Mouse (Mus musculus) embryo, embryonic 10 days (tissue): ENCODE measurements around the gene Plcg1.
A peak's percentile ranks its signal among the peaks of the same experiment; 100 is the strongest.

Experiments
- DNase-seq: peaks from one replicate; pipeline ENCODE4 v3.0.0-alpha.2; 2015; ENCODE audit warnings: low spot score

Gene Plcg1

DNA sequence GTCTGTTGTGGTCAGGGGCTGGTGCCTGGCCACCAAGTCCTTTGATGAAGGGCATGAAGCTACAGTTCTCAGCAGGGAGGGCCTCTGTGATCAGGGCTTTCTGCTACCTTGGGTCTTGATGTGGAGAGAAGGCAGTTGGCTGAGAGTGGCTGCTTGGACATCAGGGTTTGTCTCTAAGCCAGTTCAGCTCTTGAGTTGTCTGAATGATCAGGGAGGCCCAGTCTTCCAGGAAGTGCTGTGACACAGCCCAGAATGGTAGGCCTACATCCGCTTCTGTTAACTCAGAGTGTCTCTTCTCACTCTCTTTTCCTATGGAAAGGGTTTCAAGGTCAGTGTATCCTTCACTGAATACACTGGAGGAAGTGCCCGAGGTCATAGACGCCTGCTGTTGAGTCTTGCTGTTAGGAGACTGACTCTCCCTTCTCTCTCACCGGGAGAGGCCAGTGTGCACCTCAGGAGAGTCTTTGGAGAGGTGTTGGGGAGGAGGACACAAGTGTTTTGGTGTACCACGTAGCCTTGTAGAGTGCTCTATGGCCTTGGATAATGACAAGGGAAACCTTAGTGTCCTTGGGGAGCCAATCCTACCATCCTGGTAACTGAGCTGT is 4.7 kb downstream of the Plcg1 start:
- DNase-seq = no peak

DNA sequence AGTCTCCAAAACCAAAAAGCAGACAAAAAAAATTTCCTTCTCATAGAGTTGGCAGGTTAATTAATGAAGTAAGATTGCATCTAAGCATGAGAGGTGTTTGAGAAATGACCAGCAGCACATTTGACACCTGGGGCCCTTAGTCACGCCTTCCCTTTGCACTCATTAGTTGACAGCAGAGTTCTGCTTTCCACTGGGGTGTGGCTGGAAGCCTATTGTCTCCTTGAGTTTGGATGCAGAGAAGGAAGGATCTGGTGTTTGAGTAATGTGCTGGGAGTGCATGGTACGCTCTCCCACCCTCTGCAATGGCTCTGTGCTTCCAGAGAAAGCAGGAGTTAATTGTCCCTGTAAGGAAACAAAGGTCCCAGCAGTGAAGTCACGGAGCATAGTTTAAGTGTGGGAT is 5.4 kb downstream of the Plcg1 start:
- no peak for DNase-seq

DNA sequence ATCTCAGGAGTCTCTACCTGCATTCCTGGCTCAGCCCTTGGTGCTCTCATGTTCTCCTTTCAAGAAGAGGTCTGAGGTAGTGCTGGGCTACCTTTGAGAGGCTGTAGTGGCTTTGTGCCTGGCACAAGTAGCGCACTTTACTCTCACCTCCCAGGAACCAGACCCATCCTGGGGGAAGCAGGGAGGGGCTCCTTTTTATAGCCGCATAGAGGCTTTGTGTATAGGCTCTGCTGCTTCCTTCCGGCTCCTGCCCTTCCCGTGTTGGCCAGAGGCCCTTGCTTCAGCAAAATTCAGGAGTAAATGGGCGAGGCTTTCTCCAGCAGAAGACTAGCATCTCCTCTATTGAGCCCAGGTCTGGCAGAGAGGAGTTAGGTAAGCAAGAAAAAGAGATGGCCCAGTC is 7.3 kb downstream of the Plcg1 start:
- DNase-seq = no peak

DNA sequence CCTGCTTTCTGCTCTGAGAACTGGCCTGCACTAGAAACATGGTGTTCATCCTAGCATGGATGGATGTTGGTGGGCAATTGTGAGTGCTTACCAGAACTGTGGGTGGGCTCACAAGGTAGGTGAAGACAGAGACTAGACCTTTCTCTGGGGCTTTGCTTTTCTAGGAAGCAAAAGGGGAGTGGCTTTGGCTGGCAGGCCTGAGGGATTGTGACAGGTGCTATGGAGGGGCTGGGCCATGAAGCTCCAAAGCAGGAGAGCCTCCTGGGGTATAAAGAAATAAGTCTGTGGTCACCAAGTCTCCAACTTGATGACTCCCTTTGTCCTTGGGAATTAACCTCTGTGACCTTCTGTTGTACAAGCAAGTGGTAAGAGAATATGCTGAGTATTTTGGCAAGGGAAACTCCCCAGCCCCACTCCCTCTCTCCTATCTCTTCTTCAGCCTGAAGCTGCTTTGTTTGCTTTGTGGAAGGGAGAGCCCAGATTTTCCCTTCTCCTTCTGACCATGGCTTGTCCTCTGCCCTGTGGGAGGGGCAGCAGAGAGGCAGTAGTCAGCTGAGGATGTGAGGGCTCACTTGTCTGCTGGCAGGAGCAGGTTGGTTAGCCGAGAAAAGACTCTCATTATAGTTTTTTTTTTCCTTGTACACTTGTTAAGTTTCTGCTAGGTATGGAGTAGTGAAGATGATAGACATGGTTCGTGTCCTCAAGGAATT is 8.7 kb downstream of the Plcg1 start:
- DNase-seq = no peak

DNA sequence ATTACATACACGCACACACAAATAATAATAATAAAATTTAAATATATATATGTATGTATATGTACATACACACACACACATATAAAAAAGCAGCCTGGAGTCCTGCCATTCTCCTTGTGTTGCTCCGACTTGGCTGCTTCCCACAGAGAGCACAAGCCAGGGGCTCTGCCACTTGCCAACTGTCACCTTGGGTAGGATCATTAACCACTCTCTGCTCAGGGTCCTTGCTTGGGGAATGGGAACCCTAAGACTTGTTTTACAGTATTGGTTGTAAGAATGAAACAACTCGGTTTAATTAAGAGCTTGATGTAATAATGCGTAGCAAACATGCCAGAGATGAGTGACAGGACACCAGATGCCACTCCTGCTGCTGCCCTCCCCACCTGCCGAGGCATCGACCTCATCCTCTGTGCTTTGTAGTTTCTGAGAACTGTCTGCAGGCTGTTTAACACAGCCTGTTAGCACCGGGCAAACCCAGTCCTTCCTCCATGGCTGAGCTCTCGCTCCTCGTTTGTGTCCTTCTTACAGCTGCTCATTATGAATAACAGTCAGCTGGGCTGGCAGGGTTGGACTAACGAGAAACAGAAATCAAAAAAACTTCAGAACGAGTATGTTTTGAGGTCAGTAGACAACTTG is 9.5 kb downstream of the Plcg1 start:
- no peak for DNase-seq

DNA sequence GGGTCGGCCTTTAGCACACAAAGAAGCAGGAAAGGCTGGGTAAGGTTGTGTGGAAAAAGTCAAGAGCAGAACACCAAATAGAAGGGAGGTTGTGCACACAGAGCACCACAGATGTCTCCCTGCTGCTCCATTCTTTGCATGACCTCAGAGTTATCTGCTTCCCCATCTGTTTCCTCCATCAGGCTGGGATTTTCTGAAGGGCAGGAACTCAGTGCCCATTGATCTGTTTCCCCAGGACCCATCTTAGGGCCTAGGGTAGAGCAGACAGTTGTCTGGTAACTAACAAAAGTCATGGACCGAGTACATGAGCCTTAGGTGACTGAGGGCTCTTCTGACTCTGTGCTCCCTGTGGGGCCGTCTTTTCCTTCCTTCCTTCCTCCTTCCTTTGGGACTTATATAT is 10.5 kb downstream of the Plcg1 start:
- no peak for DNase-seq

DNA sequence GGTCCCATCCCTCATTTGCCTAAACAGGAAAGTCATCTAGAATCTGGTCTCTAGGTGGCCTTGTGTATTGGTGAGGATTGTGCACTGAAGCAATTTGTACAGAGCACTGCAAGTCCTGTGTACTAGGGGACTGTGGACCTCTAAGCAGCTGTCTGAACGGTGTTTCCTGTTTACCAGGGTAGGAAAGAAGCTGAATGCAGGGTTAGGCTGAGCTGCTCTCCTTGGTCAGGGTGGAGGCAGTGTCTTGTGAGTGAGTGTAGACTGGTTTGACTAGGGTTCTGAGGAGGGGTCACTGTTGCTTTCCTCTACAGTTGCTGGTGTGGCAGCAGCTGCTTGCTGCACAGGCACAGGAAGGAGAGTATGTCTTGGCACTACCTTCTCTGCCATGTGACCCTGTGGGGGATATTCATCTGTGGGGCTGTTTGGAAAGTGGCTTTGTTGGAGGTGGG is 11.1 kb downstream of the Plcg1 start:
- DNase-seq = no peak

DNA sequence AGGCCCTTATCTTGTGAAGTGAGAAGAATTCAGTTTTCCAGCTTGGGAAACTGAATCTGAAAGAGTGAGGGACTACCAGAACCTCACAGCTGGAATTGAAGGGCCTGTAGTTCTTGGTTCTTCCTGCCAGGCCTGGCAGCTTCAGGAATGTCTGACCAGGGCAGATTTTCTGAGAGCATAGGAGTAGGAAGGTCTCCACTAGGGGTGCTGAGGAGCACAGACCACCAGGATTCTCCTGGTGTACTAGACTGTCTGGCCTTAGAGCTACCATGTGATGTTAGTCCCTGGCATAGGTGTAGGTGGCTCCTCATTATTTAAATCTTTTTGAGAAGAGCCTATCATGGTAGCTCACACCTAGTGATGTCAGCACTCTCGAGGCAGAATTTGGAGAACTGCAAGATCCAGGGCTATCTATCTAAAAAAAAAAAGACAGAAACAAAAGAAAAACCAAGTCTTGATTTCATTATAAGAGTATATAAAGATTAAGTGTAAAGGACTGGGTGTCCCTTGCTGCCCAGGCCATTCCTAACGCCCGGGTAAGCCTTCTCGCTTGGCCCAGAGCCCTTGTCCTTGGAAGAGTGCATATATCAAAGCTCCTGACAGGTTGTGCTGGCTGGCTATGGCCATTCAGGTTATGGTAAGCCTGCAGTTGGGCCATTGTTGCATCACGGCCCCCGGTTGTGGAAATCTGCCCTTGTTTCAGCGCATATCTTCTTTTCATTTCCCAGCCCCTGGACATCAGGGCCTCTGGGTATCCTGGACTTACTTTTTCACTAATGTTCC is 13.1 kb downstream of the Plcg1 start:
- peak; percentile 67 for DNase-seq

DNA sequence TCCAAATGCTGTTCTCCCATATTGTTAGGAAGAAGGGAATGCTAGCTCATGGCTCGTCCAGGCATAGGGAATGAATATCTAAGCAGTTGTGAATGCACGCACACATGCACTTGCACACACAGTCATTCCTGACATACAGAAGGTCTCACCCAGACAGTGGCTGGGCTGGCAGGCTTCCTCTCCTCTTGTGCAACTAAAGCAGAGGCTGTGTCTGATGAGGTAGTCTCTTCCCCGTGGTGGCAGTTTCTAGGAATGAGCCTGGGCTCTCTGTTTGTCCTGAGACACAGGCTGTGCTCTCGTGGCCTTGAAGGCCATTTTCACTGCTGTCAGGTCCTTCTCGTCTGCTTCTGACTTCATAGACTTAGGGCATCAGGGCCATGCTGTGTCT is 13.7 kb downstream of the Plcg1 start:
- DNase-seq = no peak

DNA sequence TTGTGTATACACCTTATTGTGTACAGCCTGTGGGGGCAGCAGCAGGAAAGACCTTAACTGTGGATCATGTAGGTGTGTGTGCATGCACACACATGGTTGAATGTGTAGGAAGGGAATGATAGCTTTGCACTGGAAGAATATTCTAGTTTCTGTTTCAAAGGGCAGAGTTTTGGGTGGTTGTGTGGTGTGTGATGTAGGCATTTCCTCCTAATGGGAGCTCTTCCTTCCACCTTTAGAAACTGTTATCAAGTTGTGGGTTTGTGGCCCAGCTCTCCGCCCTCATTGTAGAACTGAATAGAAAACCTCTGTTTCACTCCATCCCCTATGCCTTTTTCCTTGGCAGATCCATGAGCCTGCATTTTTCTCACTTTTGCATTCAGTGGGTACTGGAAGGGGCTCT is 14.4 kb downstream of the Plcg1 start:
- no peak for DNase-seq

DNA sequence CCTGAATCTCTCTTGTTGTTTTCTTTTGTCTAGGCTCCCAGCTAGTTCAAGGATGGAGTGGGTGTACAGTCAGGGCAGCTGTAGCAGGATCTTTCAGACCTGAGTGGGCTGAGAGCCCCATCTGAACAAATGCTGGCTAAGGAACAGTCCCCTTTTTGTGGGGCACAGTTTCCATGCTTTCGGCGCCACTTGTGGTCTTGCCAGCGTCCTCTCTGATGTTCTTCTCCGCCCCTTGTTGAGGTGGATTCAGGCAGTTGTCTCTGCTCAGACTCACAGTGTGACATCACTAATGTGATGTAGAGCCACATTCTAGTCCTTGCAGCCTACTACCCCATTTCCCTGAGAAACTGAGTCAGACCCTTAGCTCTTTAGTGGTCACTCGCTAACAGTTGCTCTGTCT is 15.5 kb downstream of the Plcg1 start:
- DNase-seq = no peak

DNA sequence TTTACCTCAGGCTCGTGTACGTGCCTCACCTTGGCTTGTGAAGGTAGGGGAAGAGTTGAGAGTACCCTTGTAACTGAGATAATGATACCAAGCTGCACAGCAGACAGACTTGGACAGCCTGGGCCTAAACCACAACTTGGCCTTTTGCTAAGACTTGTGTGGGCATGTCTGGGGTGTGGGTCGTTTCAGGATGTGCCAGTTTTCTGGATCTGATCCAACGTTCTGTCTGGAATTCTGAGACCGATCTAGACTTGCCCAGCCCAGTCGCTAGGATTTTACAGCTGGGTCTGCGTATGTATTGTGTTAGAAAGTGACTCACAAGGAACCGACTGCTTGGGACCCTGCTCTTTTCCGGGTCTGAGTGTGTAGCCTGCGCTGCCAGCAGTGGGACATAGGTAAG is 16.0 kb downstream of the Plcg1 start:
- no peak for DNase-seq

DNA sequence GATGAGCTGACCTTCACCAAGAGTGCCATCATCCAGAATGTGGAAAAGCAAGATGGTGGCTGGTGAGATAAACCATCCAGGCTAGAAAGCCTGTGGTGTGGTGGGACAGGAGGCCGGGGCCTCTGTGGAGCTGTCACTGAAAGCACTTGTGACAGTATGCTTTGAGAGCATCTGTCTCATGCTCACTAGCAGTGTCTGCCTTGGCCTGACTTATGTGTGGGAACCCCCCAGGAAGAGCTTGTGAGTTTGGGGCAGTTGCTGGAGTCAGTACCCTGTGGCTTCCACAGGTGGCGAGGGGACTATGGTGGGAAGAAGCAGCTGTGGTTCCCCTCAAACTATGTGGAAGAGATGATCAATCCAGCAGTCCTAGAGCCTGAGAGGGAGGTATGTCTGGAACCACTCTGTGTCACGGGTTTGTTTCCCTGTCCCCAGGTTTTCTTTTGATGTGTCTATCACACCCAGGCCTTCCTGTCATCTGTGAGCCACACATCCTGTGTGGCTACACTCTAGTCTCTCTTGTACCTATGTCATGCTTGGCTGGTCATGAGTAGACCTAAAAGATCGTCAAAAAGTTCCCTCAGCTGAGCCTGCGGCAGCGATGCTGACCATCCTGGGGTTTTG is 25.6 kb downstream of the Plcg1 start:
- no peak for DNase-seq

DNA sequence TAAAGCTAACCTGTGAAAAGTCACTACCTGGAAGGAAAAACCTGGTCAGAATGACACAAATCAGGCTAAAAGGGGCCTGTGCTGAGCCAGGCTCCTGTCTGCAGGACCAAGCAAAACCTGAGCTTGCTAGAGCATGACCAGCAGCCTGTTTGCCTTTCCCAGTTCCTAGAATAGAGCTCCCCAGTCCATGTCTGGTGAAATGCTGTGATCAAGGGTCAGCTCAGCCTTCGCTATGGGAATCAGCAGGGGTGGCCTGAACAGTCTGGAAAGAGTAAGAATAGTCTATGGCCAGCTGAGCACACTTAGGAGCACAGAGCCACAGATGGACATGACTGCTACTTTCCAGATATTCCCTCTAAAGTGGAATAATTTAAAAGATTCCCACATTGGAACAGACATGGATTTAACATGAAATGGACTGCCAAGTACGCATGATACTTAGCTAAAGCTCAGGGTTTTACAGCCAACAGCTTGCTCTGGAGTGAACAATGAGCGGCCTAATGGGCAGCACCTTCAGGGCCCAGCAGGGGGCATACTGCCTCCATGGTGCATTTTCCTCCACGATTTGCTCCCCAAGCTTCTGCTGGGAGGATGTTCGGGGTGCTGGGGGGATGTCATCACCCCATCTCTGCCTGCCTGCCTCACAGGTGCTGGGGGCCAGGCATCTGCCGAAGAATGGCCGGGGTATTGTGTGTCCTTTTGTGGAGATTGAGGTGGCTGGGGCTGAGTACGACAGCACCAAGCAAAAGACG is 29.5 kb downstream of the Plcg1 start:
- no peak for DNase-seq

DNA sequence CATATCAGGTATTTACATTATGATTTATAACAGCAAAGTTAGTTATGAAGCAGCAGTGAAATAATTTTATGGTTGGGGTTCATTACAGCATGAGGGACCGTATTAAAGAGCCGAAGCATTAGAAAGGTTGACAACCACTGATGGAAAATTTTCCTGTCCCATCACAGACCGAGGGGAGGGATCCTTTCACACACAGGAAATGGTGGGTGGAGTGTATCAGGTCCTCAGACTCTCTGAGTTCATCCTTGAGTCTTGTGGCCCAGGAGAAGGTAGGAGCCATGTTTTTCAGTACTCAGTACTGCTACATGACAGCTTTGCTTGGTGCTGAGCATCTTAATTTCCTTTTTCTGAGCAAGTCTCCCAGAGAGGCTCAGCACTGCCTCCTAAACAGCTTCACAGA is 32.7 kb downstream of the Plcg1 start:
- no peak for DNase-seq

DNA sequence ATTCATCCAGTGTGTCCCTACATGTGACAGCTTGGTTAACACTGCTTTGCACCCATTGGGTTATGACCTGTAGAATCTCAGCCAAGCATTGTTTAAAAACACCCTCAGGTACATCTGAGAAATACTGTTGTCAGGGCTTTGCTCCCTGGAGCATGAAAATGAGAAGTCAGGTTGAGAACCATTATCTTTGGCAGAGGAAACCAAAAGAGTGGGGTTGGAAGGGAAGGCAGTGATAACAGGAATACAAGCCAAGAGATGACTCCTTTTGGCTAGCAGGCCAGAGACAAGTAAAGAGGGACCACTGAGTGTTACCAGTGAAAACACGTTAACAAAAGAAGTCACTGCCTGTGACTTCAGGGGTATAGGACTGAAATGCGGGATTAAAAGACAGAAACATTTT is 33.3 kb downstream of the Plcg1 start:
- no peak for DNase-seq

DNA sequence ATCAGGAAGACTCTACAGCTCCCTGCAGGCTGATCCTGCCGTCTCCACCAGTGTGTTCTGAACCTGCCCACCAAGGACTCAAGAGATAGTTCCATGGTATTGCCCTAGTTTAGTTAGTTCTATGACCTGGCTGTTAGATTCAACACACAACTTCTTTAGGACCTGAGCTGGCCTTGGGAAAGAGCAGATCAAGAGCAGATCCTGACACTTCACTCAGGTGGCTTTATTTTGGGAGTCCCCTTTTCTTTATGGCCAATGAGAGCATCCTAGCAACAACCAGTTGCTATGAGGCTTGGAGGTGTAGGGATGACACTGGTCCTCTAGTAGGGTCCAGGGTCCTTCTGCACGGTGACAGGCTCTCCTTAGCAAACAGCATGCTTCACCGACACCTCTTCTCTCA is 34.0 kb downstream of the Plcg1 start:
- DNase-seq = no peak

DNA sequence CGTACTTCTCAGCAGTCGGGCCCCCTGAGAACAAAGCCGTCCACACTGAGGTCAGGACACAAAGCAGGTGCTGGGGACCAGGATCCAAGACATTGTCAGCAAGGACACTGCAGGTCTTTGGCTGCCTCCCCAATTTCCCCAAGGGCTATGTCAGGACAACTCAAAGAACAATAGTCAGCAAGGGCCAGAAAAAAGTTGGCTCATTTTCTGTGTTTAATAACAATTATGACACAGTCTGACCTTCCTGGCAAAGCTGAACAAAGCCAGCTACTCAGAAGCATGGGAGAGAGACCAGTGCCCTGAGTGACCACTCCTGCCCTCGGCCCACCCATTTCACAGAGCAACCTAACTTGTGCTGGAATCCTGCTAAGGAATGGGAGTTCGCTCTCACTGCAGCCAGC is 35.3 kb downstream of the Plcg1 start:
- no peak for DNase-seq

DNA sequence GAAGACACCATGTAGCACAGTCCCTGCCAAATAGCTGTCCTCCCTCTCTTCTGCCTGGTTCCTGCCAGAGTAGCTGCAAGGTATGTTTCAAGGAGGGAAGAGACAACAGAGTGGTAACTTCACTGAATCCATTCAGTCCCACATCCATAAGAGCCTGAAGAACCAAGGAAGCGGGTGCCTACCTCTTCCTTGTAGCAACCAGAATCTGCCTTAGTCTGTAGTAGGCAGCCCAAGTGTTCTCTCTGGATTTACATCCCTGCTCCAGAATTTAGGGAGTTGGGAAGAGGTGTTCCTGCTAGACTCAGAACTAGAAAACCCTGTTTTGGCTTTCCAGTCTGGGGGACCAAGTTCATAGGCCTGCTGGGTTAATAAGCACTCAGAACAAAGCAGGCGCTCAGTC is 36.1 kb downstream of the Plcg1 start:
- no peak for DNase-seq

DNA sequence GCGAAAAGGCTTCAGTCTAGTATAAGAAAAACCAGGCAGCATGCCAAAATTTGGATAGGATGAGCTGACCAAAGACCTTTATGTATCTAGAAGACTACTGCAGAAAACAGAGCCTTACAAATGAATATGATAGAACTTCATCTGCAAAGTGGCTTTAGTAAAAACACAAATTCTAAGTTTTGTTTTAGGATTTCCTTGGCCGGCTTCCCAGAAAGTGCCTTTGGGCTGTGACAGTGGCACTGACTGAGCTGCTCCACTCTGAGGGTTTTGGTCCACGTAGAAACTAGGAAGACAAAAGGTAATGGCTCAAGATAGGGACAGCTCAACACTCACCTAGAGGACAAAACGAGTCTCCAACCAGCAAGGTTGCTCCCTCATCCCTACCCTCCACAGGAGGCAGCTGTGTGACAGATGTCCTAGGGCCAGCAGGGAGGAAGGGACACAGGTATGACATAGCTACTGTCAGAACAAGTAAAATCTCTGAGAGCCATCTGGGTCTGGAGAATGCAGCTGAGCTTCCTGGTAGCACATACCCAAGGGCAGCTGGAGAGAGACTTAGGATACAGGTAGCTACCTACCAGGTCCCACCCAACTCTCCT is 37.1 kb downstream of the Plcg1 start:
- DNase-seq = no peak

DNA sequence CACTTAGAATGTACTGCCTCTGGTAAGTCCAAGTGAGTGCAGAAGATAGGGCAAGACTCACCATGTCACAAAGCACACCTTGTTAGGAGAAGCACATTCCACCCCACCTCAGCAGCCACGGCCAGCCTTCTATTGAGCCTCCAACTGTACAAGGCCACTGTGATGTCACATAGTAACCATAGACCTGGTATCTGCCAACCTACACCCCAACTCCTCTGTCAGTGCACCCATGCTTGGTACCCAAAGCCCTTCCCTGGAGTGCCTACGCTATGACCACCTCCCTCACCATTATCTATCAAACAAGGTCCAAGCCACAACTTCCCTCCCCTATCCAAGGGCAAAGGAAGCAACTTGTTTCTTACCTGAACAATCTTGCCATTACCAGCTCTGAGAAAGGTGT is 37.9 kb downstream of the Plcg1 start:
- DNase-seq = no peak
